Mouse (Mus musculus) ovary, postnatal 10 days (tissue): ENCODE measurements around the gene Pex10.
A peak's percentile ranks its signal among the peaks of the same experiment; 100 is the strongest.

Experiments used
- DNase-seq: peaks from one replicate; pipeline ENCODE4 v3.0.0; 2022; ENCODE audit warnings: low spot score

Pex10 gene

DNA sequence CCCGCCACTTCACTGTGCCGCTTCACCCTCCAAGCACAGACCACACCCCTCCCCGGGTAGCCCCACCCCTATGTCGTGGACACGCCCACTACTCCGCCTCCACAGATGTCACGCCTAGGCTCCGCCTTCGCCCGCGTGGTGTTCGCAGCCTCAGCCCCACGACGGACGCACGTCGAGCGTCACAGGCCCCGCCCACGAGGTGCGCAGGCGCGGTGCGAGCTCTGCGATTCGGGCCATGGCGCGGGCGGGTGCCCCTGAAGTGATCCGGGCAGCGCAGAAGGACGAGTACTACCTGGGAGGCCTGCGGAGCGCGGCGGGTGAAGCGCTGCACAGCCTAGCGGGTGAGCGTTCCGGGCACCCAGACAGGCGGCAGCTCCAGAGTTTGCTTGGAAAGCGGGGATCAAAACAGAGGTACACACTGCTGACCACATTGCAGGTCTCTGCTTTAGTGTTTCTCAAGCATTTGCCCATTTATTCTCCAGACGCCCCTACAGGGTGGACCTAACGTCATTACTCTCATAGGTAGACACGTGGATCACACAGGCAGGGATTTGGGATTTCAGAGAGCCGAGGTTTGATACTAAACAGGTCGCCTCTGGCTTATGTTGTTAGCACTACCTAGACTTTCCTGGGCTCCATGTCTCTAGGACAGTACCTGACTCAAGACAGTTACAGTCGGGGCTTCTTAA lies at the start of gene Pex10:
TSS of gene Pex10 (plus strand) at position 183 of the 689 bp plus-strand sequence.
- DNase-seq = peak; percentile 86

DNA sequence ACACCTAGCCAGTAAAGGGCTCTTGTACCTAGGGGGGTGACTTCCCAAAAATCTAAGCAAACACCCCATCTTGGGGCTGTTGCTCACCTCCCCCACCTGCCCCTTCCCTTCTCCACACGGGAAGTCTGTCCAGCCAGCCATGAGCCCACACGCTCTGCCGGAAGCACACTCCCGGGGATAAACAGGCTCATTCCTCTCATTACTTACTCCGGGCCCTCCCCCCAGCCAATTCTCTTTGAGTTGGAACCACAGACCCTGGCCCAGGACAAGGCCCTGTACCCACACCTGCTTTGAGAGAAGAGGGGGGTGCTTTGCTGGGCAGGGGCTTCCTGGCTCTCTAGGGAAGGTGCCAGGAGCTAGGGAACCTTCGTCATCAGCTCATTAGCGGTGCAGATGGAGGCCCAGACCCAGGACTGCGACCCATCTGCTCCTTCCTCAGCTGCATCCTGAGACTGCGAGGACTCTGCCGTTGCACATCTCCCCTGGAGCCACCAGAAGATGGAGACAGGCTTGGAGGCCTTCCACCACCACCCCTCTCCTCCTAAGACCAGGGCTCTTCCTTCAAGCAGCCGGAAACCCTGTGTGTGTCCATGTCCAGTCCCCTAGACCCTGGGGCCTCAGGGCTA lies 49.5 kb upstream of the Pex10 start:
- DNase-seq = no peak

DNA sequence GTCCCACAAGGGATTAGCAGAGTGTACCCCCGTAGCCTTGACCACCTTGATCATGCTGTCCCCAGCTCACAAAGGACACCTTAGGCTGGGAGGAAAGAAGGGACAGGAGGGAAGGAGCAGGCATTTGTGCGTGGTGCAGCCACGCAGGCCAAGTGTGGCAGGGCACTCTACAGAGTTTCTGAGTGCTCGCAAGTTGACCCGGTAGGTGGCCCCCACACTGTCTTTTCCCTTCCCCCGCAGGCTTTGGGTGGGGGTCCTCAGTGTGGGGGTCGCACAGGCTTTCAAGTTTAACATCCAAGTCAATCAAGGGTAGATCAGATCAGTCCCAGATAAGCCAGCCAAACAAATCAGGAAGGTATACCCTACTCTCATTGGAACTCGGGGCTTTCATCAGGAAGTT lies 48.8 kb upstream of the Pex10 start:
- no peak for DNase-seq

DNA sequence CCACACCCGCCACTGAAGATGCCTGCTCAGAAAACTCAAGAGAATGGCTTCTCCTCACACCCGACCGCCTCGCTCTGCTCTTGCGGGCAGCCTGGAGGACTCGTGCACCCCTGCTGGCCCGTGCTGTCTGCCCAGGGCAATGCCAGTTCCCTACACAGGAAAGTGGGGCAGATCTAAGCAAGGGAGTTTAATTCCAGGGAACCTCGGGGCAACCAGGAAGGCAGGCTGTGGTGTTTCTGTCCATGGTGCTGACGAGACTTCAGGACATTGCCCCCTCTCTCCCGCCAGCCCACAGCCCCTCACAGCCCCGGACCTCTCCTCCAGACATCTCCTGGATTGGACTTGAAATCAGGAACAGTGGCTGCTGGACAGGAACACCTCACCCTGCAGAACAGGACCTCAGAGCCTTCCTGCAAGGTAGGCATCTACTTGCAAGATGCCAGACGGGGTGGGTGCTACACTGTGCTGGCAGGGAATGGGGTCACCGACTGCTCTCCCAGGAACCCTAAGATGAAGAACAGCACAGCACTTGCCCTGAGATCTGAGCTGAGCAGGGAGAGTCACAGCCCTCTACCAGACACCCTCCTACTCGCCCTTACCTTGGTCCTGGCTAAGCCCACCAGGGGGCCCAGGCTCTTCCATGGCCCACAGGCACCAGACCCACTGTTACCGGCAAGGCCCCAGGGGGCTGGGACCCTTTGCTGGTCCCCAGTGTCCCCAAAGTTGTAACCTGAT lies 48.0 kb upstream of the Pex10 start:
- DNase-seq = peak; percentile 24

DNA sequence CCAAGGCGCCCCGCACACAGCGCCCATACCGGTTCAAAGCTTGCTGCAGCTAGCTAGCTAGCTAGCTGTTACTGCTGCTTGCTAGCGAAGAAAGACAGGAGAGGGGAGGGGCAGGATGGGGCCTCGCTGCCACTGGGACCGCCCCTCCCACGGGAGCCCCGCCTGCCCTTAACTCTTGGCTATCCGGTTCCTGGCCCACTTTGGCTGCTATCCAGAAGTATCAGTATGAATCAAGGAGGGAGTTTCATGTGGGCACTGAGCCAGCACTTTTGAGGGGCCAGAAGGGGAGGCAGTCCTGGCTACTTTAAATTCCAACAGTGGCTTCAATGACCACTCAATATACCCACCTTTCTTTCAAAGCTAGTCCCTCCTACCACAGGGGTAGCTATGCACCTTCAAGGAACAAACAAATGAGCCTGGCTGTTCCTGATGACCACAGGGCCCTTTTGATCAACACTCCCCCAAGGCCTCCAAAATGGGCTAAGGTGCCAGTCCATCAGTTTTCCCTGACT lies 47.4 kb upstream of the Pex10 start:
- DNase-seq = no peak

DNA sequence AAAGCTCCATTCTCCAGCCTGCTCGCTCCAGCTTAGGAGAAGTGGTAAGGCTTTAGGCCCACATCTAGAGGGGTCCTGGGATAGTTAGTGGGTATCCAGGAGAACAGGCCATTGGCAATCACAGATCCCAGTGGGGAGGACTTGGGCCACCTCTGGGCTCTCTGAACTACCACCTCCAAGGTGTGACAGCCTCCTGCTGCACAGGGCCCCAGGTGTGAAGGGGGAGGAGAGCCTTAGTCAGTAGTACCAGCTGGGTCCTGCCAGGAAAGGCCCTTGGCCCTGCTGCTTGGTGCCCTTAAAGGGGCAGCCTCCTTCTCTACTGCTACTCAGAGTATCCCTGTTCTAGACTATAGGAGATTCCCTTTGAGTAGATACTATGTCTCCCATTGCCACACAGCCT lies 46.7 kb upstream of the Pex10 start:
- no peak for DNase-seq

DNA sequence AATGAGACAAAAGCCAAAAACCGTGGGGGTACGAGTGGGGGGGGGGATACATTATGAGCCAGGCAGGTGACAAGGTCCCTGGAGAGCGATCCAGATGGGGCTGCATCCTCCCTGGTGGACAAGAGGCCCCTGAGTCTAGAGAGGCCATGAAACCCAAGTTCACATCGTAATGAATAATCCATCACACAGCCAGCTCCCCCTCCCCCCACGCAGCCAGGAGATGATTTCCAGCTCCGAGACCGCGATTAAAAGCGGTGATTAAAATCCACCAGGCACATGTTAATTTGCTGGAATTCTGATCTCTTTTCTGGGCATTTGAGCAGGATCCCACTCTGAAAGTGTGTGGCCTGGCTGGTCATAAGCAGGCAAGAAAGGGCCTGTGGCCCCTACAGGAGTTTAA lies 46.0 kb upstream of the Pex10 start:
- no peak for DNase-seq

DNA sequence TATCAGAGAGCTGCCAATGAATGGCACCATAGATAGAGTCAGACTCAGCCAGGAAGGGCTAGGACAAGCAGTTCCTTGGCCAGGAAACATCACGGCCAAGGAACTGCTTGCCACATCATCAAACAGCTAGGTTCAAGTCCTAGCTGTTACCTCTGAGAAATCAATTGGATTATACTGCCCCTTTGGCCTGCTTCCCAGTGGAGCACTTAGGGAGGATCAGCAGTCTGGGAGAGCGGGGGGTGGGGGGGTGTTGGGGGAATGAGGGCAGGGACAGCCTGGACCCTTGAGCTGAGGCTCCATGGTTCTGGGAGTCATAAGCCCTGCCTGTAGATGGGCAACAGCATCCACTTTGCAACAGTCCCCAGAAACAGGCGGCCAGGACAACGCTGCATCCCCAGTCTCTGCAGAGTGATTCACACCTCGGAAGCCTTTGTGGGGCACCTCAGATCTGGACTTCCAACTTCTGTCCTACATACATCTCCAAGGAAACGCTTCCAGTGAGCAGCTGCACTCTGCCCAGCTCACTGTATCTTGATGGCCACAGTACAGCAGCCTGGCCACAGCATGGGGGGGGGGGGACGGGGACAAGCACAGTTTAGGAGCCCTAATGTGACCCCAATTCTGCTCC lies 44.5 kb upstream of the Pex10 start:
- DNase-seq = no peak

DNA sequence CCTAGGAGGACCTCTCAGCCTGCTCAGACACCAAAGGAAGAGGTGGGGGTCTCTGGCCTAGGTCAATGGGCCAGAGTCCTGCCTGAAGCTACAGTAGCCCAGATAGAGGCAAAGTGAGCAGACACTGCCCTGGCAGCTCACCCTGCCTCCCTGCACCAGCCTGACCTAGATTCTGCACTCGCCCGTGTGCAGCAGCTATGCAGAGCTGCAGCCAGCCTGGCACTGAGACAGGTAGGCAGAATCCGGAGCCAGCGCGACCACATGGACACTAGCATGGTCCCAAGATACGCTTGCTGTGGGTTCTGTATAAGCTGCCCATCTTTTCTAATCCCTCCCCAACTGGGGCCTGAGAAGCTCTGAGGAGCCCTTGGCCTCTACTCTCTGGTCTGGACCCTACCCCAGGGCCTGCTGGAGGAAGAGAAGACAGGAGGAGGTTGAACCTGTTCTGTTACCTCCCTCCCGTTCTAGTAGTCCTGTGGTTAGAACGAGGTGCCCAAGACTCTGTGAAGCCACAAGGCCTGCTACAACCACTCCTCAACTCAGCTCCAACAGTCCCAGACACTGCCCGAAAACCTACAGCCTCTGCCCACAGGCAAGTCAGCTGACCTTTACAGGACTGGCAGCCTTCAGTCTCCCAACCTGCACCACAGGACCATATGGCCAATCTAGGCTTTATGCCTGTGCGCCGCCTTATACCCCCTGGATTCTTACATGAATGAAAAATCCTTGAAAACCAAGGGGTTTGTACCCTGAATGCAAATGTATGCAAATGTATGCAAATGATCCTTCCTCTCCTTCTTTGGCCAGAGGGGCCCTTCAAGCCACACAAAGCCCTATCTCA lies 42.4 kb upstream of the Pex10 start:
- DNase-seq = no peak

DNA sequence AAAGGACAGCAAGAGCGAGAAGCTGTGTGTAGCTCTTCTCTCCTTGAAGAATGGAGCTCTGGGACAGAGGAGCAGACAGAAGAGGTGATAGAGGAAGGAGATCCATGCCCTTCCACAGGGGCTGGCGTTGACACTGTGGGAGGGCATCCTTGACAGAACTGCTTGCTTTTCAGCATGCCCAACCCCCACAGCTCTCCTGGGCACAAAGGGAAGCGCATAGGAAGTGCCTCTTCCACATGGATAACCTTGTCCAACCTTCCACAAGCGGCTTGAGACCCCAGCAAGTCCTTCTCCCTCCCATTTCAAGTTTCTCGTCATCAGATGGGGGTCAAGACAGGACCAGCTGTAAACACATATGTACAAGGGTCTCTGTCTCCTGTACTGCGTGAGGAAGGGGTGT lies 33.7 kb upstream of the Pex10 start:
- no peak for DNase-seq

DNA sequence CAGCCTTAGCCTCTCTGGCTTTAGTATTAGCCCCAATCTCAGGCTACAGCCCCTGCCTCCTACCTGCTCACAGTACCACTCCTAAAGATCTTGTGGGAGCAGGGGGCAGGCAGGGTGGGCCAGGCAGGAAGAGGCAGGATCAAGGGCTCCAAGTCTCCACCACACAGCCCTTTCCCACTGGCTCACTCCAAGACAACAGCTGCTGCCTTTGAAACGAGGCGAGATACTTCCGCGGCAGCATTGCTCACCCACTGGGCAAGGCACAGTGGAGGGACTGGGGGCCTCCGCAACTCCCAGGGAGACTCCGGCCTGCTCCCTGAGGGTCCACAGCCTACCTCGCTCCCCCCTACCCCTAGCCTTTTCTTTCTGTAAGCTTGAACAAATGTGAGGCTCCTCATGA lies 32.6 kb upstream of the Pex10 start:
- no peak for DNase-seq

DNA sequence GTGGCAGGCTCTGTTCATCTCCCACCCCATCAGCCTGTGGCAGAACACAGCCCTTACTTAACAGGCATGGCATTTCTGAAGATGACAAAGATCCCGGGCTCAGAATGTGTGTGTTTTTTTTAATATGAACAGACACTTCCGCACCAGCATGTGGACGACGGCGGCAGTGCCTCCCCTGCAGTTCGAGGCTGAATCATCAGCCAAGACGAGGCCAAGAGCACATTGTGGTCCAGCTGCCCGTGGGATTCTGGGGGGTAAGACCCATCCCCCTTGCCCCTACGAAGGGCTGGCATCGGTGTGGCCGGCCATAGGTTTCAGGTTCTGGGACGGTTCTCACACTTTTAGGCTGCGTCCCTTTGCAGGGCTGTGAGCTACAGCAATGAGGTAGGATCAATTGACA lies 32.0 kb upstream of the Pex10 start:
- no peak for DNase-seq

DNA sequence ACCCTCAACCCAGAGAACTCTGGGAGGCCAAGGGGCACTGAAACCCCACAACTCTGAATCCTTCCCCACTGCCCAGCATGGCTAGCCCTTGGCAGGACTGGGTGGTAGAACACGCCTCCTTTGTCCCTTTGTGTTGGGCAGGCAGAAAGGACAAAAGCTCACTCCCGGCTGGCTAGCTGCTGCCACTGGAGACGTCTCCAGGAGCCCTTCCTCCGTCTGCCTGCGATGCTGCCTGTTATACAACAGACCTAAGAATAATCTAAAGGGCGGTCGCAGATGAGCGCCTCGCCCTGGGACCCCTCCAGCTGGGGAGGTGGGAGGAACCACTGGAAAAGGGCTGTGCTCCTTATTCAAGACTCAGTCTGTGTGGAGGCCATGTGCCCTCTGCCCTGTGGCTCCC lies 26.6 kb upstream of the Pex10 start:
- no peak for DNase-seq

DNA sequence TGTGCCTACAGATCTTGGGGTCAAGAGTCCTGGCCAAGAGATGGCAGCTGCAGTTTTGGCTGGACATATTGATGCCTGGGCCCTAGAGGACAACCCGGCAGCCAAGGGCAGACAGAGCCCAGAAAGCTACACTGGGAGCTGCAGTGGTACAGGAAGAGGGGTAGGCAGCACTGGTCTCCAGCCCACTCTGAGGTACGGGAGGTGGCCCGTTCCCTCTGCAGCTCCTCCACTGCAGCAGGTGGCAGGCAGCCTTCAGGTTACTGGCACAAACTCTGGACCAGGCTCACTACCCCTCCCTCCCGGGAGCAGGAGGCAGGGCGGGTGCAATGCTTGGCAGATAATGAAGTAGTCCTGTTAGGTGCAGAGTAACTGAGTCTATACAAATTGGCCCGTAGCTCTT lies 26.1 kb upstream of the Pex10 start:
- DNase-seq = no peak

DNA sequence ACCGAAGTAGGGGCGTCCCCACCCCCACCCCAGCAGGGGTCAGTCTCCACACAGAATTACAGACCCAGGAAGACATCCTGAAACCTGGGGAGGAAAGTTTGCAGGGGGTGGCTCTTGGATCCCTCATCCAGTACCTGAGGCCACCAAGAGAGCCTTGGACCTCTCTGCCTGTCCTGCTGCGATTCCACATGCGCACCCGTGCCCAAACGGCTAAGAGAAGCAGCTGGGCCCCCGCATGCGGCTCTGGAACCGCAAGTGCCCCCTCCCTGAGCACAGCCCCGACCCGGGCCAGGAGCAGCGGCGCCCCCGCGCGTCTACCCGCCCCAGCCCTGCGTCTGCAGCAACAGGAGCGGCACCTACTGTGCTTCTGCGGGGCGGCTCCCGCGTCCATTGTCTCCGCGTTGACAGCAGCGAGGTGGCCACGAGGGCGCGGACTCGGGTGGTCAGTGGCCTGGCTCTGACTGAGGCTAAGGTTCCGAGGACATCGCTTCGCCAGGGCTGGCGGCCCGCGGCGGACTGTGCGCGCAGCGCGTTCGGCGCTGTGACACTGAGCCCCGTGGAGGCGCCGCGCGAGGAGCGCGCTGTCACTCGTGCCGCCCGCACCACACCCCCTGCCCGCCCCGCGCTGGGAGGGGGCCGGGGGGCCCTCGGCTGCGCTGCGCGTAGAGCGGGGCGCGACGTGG lies 24.1 kb upstream of the Pex10 start:
- DNase-seq = no peak

DNA sequence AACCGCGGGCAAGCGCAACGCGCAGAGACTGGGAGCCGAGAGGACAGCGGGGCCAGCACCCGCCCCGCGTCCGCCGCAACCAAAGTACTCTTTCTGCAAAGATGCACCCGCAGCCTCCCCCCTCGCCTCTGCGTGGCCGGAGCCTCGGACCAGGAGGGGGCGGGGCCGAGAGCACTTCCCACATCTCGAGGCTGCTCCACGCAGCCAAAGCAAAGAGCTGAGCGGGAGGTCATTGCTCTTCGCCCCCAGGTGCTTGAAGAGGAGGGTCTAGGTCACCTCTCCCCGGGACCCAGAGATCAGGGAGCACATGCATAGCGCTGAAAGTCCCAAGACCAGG lies 23.6 kb upstream of the Pex10 start:
- DNase-seq = no peak

DNA sequence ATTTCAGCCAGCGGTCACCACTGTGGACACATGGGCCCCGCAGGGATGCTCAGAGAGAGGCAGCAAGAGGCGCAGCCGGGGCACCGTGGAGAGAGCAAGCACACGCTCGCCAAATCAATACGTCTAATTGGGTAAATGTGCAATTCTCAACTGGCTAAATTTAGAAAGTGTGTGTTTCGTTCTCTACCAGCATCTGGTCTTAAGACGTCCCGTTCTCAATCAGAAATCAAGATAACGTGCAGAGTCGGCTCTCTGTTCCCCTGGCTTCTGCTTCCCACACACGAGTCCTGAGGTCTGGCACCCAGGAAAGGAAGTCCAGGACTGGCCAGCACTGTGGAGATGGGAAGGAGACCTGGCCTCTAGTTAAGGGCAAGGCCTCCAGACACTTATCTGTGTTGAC lies 20.2 kb upstream of the Pex10 start:
- no peak for DNase-seq

DNA sequence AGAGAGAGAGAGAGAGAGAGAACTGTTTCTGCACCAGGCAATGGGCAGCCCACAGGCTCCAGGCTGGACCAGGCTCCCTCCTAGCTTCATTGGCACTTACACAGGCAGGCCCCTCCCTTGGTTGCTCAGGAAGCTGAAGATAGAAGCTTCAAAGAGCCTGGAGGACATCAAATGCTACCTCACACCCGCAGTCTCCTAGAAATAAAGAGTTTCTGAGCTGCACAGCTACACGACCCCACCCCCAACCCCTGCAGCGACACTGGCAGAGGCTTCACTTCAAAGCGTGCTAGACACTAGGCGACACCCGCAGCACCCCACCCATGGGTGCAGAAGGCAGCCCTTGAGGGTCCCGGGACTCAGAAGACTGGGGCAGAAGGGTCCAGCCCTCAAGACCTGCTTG lies 16.7 kb upstream of the Pex10 start:
- no peak for DNase-seq

DNA sequence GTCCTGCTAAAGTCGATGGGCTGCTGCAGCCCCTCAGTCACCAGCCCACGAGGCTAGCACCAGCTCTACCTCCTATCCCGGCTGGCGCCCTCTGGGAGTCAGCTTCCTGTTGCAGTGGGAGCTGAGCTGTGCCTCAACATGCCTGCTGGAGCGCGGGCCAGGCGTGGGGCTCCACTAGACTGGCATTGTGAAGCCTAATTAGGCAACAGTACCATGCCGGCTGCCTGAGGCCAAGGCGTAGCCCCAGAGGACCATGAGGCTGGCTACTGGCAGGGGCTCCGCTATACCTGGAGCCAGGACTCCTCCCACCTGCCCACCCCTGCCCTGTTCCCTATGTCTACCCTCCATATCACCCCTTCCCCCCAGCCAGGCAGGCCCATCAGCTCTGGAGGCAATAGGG lies 10.1 kb upstream of the Pex10 start, which contains the start of gene Plch2:
TSS of gene Plch2 (minus strand) at position 61 of the 400 bp plus-strand sequence.
- no peak for DNase-seq

DNA sequence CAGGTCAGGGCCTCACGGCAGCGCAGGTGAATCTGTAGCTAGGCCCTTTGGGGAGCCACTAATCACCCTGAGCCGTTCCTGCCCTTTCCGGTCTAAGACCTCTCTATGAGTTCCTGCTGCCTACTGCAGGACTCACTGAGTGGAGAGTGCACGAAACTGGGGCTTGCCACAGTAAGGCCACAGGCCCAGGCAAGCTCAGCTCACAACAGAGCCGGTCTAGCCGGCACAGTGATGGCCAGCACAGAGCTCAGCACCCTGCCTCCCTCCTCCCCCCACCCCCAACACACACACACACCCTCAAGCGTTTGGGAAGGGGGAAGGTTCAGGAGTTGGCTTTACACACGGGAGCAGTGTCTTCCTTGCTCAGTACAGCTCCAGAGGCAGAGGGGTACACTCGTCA lies 8.5 kb upstream of the Pex10 start:
- no peak for DNase-seq

DNA sequence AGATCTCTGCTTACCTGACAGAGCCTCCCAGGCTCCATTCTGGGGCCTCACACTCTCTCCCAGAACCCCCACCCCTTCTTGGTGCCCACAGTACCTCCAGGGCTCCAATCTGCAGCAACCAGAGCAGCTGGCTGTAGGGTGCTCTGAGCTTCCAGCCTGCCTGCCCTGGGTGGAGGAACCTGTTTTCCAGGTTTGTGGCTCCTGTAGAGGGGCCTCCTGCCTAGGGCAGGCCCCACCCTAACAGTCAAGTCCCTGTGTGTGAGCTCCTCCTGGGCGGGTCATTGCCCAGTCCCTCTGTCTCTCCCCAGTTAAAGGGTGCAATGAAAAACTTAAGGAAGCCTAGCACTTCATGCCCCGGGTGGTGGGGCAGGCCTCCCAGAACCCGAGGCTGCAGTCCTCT lies 2.9 kb upstream of the Pex10 start:
- DNase-seq = no peak
